Mouse (Mus musculus) ES-E14 (cell line): ENCODE data around the gene Ppp1r2.

ENCODE experiments used
- MAFK ChIP-seq: IDR thresholded peaks from 2 replicates; pipeline ENCODE4 v1.6.1; 2014; ENCODE audit warnings: mild to moderate bottlenecking, low read depth, low read length, inconsistent platforms; ENCODE audit not compliant: insufficient read depth
- ZC3H11A ChIP-seq: IDR thresholded peaks from 2 replicates; pipeline ENCODE4 v1.6.1; 2012; ENCODE audit warnings: low read depth, mild to moderate bottlenecking, inconsistent platforms, low read length, borderline replicate concordance
- ZNF384 ChIP-seq: IDR thresholded peaks from 2 replicates; pipeline ENCODE4 v1.6.1; 2012; ENCODE audit warnings: low read depth, low read length, inconsistent platforms

GRCm38 (mm10) chr16:31321501-31321900, 46.4 kb upstream of the Ppp1r2 start:
- no peak for TF ChIP-seq MAFK
- TF ChIP-seq ZNF384, result no peak
- no peak for TF ChIP-seq ZC3H11A
